Mouse (Mus musculus) forebrain, embryonic 12.5 days (tissue): ENCODE data around the gene Elmo3. TPM values are rescaled to one million over a fixed set of nuclear protein-coding genes. Genes with fewer than 3 reads are reported as not detected.

Source experiments
- ATAC-seq: fragments of 200-750 bp; cut with Nextera tagmentation; 2 replicates; pipeline ENCODE4 v1.8.0; 2017; ENCODE audit warnings: moderate TSS enrichment; ENCODE audit not compliant: low FRiP score
- H3K27ac ChIP-seq: fragments of 300-500 bp; sonication (generic); 2 replicates; pipeline ENCODE4 v1.5.1; 2016; ENCODE audit warnings: mild to moderate bottlenecking
- H3K27me3 ChIP-seq: fragments of 300-500 bp; sonication (generic); 2 replicates; pipeline ENCODE4 v1.6.1; 2016; ENCODE audit warnings: mild to moderate bottlenecking
- H3K36me3 ChIP-seq: fragments of 300-500 bp; sonication (generic); replicated peaks from 2 replicates; pipeline ENCODE4 v1.6.1; 2016; ENCODE audit warnings: mild to moderate bottlenecking
- H3K4me1 ChIP-seq: fragments of 300-500 bp; sonication (generic); 2 replicates; pipeline ENCODE4 v1.6.1; 2016
- H3K4me2 ChIP-seq: fragments of 300-500 bp; sonication (generic); 2 replicates; pipeline ENCODE4 v1.6.1; 2016; ENCODE audit warnings: mild to moderate bottlenecking, moderate library complexity
- H3K4me3 ChIP-seq: fragments of 300-500 bp; sonication (generic); replicated peaks from 2 replicates; pipeline ENCODE4 v1.5.1; 2016; ENCODE audit warnings: mild to moderate bottlenecking
- H3K9ac ChIP-seq: fragments of 300-500 bp; sonication (generic); 2 replicates; pipeline ENCODE4 v1.6.1; 2016; ENCODE audit warnings: mild to moderate bottlenecking
- H3K9me3 ChIP-seq: fragments of 300-500 bp; sonication (generic); 2 replicates; pipeline ENCODE4 v1.6.1; 2016
- WGBS: fragments of 180-500 bp; shearing (Covaris S2); methylation state at CpG from one replicate; pipeline ENCODE4 v1.1.7; 2016; 5-methylcytosine and 5-hydroxymethylcytosine counted together
- polyA plus RNA-seq: library from polyadenylated mRNA; unstranded; fragments of >200 nt; fragmentation: Nextera tagmentation; extraction: Ambion mirVana; gene quantifications from 2 replicates; pipeline ENCODE4 v1.2.1, GENCODE M21; 2016

Gene Elmo3
- polyA plus RNA-seq: 1.3 and 1.4 TPM in 2 replicates

GRCm38 (mm10) chr8:105305211-105306145 is at the start of gene Elmo3:
Elmo3 (plus strand) TSS chr8:105305601.
- ATAC-seq: peak; percentile 54
- Histone ChIP-seq H3K4me1 (peaks cover 21% of the 10 kb centered on the region), H3K4me2 (peak within 1 kb of the TSS; percentile 45), H3K27ac (no peak within 1 kb of the TSS), H3K9me3 (no peaks in the 10 kb centered on the region), H3K4me3 (peak within 1 kb of the TSS; percentile 17), H3K36me3 (peaks cover 88% of the 10 kb centered on the region), H3K27me3 (no peaks in the 10 kb centered on the region), H3K9ac (peak within 1 kb of the TSS; percentile 29; the same call in 1 of the 2 replicates)
- WGBS: 8% methylated on average over 29 of the region's 30 CpGs

GRCm38 (mm10) chr8:105257318-105258114 is 47.9 kb upstream of the Elmo3 start:
- Histone ChIP-seq H3K27me3 (peaks cover 81% of the 10 kb centered on the region), H3K4me3 (no peak overlapping the region), H3K9ac (no peak overlapping the region), H3K4me1 (peaks cover 30% of the 10 kb centered on the region), H3K36me3 (no peaks in the 10 kb centered on the region), H3K27ac (no peak overlapping the region), H3K9me3 (no peaks in the 10 kb centered on the region), H3K4me2 (no peak overlapping the region)
- WGBS: 71% methylated on average over 7 of the region's 7 CpGs
- ATAC-seq: no peak

GRCm38 (mm10) chr8:105258911-105259720 is 46.3 kb upstream of the Elmo3 start:
- Histone ChIP-seq H3K27ac (no peak overlapping the region), H3K9me3 (no peaks in the 10 kb centered on the region), H3K27me3 (peaks cover 91% of the 10 kb centered on the region), H3K4me2 (peak overlapping the region; percentile 68), H3K4me1 (peaks cover 28% of the 10 kb centered on the region), H3K4me3 (peak overlapping the region; percentile 41), H3K36me3 (no peaks in the 10 kb centered on the region), H3K9ac (peak overlapping the region; percentile 33; the same call in 1 of the 2 replicates)
- 1% methylated on average over 55 of the region's 55 CpGs for WGBS
- ATAC-seq: peak; percentile 42

GRCm38 (mm10) chr8:105259721-105260320 is 45.6 kb upstream of the Elmo3 start:
- Histone ChIP-seq H3K36me3 (no peaks in the 10 kb centered on the region), H3K4me1 (peaks cover 29% of the 10 kb centered on the region), H3K9me3 (no peaks in the 10 kb centered on the region), H3K4me3 (peak overlapping the region; percentile 41), H3K27ac (no peak overlapping the region), H3K4me2 (peak overlapping the region; percentile 68), H3K9ac (peak overlapping the region; percentile 33; the same call in 1 of the 2 replicates), H3K27me3 (peaks cover 95% of the 10 kb centered on the region)
- ATAC-seq: peak; percentile 66
- WGBS: 4% methylated on average over 30 of the region's 30 CpGs

- ATAC-seq: no peak
- H3K27me3 ChIP-seq: peaks cover 95% of the 10 kb centered on the region
- H3K9ac ChIP-seq: no peak overlapping the region
- H3K9me3 ChIP-seq: no peaks in the 10 kb centered on the region
- no peak overlapping the region for H3K4me3 ChIP-seq
- 65% methylated on average over 7 of the region's 7 CpGs for WGBS
- H3K4me2 ChIP-seq: no peak overlapping the region
- H3K36me3 ChIP-seq: no peaks in the 10 kb centered on the region
- H3K4me1 ChIP-seq: peaks cover 25% of the 10 kb centered on the region
- no peak overlapping the region for H3K27ac ChIP-seq
Observed at GRCm38 (mm10) chr8:105260371-105261099, 44.9 kb upstream of the Elmo3 start.

- ATAC-seq: no peak
- no peak overlapping the region for H3K4me3 ChIP-seq
- no peak overlapping the region for H3K9ac ChIP-seq
- 81% methylated on average over 12 of the region's 12 CpGs for WGBS
- H3K4me1 ChIP-seq: peaks cover 25% of the 10 kb centered on the region
- H3K4me2 ChIP-seq: no peak overlapping the region
- H3K9me3 ChIP-seq: 0 out of 2 replicates have a peak, but pooled peaks cover 5% of the 10 kb centered on the region
- H3K27me3 ChIP-seq: peaks cover 95% of the 10 kb centered on the region
- no peaks in the 10 kb centered on the region for H3K36me3 ChIP-seq
- H3K27ac ChIP-seq: no peak overlapping the region
Observed at GRCm38 (mm10) chr8:105261326-105261980, 43.9 kb upstream of the Elmo3 start.

- 40% methylated on average over 16 of the region's 16 CpGs for WGBS
- Histone ChIP-seq H3K27me3 (peaks cover 96% of the 10 kb centered on the region), H3K27ac (no peak overlapping the region), H3K4me1 (peaks cover 30% of the 10 kb centered on the region), H3K9ac (no peak overlapping the region), H3K36me3 (no peaks in the 10 kb centered on the region), H3K4me2 (peak overlapping the region; percentile 90), H3K9me3 (0 out of 2 replicates have a peak, but pooled peaks cover 5% of the 10 kb centered on the region), H3K4me3 (peak overlapping the region; percentile 65; the same call in 1 of the 2 replicates)
- no peak for ATAC-seq
Observed at GRCm38 (mm10) chr8:105263244-105263912, 42.0 kb upstream of the Elmo3 start.

GRCm38 (mm10) chr8:105264024-105264982 is 41.1 kb upstream of the Elmo3 start, which contains the start of the genes Tradd and Fbxl8:
Tradd (minus strand) TSS chr8:105264609.
Fbxl8 (plus strand) TSS chr8:105264648.
- H3K27me3 ChIP-seq: peaks cover 96% of the 10 kb centered on the region
- H3K9ac ChIP-seq: peak within 1 kb of the TSS; percentile 60
- under 1% methylated on average over 54 of the region's 54 CpGs for WGBS
- no peaks in the 10 kb centered on the region for H3K36me3 ChIP-seq
- H3K9me3 ChIP-seq: 0 out of 2 replicates have a peak, but pooled peaks cover 5% of the 10 kb centered on the region
- peaks cover 31% of the 10 kb centered on the region for H3K4me1 ChIP-seq
- H3K4me3 ChIP-seq: peak within 1 kb of the TSS; percentile 65
- H3K4me2 ChIP-seq: peak within 1 kb of the TSS; percentile 90
- no peak within 1 kb of the TSS for H3K27ac ChIP-seq
- ATAC-seq: peak; percentile 42

GRCm38 (mm10) chr8:105265128-105265527 is 40.3 kb upstream of the Elmo3 start:
- Histone ChIP-seq H3K27ac (no peak overlapping the region), H3K27me3 (peaks cover 96% of the 10 kb centered on the region), H3K9ac (no peak overlapping the region), H3K9me3 (0 out of 2 replicates have a peak, but pooled peaks cover 5% of the 10 kb centered on the region), H3K36me3 (no peaks in the 10 kb centered on the region), H3K4me3 (peak overlapping the region; percentile 65; the same call in 1 of the 2 replicates), H3K4me1 (peaks cover 33% of the 10 kb centered on the region), H3K4me2 (peak overlapping the region; percentile 90)
- WGBS: 16% methylated on average over 10 of the region's 10 CpGs
- ATAC-seq: no peak
